Mouse (Mus musculus) adrenal gland, adult (tissue): ENCODE results near the gene Arid1b.

ENCODE experiments used
- DNase-seq, 2 experiments: peaks; one replicate each; pipeline ENCODE4 v3.0.0; 2022 to 2023; ENCODE audit warnings: low spot score in 1 of 2; ENCODE audit not compliant: inconsistent age in 2 of 2

Gene Arid1b

DNA sequence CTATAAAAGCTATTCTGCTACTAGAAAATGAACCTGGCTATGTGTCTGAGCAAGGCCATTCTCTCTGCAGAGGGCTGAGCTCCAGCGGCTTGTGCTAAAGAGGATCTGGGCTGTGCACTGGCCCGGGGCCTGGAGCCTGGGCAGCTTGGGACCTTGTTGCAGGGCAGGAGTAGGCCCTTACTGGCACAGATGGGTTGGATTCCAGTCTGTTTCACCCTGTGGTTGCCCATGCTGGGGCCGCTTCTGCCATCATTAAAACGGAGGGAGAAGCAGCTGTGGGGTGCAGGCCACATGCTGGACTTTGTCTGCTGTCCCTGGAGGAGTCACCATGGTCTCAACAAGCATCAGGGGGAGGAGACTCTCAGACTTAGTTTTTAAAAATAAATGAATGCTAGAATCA, 303.4 kb downstream of the Arid1b start:
- no peak for DNase-seq

DNA sequence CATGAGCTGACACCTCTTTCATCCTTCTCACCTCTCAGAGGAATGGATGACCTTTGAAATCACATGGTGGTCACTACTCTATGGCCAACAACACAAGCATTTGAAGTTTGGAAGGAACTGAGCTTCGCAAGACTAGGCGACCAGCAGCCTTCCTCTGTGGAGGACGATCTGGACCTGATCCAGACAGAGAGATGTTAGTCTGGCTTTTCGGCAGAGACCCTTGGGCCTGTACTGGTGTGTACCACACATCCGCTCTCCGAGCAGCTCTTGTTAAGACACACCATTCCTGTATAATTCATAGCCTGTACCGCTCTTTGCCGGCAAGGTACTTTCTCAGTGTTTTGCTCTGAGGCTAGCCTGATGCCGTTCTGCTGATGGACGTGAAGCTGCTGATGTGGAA, 303.9 kb downstream of the Arid1b start:
- no peak for DNase-seq

DNA sequence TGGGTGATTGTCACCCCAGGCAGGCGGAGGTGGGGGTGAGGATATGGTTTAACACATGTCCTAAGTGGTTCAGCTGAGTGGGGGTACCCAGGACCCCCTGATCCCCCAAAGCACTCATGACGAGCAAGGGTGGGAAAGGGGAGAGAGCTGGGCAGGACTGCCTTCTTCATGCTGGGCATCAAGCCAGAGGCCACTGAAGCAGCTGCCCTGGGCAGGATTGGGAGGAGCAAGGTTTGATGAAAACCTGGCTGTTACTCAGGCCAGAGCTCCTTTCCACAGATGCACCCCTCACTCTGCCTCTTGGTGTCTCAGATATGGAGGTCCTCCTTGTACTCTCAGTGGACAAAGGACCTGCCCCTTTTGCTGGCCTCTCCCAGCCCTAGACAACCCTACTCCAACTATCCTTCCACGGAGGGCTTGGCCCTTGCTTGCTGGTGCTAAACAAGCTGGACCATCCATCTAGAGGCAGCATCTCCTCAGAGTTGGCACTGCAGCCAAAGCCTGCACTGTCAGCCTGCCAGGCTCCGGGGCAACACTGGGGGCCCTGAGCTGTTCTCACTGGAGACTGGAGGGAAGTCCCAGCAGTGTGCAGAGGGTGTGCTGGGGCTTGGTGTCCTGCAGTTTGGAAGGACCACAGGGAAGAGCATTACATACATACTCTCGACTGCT, 304.9 kb downstream of the Arid1b start:
- no peak for DNase-seq

DNA sequence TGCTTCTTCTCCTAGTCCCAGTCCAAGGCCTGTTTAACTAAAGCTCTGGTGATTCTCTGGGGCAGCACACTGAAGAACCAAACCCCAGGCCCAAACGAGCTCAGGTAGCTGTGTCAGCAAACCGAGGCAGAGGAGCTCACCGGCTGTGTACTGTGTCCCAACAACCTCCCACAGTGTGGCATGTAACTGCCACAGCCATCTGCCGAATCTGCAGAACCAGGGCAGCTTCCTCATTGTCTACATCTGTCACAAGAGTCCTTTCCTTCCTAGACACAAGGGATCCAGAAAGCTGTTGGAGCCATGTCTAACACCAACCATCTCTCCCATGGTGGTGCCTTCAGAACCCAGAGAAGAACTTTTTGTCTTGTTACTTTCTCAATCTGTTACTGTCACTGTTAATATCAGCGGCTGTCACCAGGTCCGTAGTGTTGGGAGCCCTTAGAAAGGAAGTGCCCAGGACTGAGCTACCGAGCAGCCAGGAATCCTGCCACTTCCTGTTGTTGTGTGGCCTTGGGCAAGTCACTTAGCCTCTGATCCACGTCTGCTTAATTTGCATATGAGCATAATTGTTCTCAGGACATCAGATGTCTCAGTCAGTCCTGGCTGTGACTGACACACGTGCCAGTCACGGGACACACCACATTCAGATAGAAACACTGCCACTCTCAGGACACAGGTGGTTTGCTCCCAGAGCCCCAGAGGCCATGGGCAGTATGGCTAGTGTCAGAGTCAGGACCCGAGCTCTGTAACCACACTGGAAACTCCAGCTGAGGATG, 309.0 kb downstream of the Arid1b start:
- no peak for DNase-seq

DNA sequence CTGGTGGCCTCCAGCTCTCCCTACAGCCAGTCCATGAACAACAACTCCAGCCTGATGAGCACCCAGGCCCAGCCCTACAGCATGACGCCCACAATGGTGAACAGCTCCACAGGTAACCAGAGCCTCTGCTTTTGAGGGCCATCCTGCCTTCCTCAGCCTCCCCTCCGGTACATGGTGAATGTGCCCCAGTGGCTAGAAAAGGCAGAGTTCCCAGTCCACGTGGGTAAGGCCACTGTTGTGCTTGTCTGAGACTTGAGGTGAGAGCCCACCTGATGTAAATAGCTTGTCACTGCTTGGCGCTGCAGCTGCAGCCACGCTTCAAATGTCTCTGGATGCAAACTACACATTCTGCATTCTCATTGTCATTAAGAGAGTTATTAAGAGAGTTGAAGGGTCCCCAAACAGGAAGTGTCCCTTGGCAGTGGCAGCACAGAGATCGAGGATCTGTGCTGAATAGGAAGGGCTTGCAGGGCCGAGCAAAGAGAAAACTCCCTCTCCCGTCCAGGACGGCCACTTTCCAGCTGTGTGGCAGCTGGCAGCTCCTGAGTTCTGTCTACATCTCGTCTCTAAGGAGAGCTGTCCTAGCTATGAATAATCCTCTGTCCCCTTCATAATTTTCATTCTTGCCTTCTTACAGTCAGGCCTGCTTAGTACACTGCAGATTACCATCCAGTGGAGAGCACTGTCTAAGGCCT, 311.8 kb downstream of the Arid1b start:
- no peak for DNase-seq

DNA sequence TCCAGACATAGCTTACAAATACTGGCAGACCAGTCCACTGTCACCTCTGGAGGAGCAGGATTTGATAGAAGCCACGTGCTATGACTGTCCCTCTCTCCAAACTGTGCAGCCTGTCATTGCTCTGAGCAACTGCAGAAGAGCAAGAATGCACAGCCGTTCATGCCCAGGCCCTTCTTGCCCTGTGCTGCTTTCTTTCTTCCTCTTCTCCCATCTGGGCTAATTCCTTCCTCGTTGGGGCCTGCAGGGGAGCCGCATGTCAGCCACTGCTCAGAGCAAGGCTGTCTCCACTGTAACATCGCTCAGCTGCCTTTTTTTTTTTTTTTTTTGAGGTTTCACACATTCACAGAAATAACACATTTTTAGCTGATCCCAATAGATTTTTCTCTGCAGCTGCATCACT, 315.8 kb downstream of the Arid1b start:
- no peak for DNase-seq

DNA sequence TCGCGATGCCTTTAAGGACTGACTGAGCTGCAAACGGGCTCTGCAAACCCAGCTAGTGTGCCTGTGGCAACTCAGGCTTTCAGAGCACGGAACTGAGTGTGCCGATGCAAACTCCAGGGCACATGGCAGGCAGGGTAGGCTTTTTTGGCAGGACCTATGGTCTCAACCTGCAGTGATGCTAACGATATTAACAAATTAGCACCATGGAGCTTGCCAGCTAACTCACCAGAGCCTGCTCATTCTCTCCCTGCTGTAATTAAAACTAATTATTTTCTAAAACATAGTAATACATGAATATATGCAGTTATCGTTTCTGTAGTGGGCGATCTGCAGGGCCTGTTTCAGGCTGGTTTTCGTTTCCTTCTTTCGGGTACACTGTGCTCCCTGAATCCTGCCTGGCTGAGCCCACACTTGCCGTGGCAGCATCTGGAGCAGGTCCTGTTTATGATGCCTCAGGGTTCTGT, 316.3 kb downstream of the Arid1b start:
- no peak for DNase-seq

DNA sequence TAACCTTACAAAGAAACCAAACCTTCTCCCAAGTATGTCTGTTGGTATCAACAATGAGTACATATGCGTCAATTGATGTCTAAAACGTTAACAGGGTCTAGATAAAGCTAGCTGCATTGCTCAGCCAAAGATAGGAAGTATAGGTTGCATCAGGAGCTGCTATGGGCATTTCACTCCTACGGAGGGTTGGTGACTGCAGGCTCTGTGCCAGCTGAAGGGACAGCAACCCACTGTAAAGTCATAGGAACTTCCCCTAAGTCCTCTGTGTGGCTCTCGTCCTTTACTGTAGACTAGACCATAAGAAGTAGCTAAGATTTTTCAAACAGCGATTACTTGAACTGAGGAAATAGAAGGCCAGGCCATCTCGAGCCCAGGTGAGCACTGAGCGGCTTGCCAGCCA, 316.9 kb downstream of the Arid1b start:
- DNase-seq, result no peak

DNA sequence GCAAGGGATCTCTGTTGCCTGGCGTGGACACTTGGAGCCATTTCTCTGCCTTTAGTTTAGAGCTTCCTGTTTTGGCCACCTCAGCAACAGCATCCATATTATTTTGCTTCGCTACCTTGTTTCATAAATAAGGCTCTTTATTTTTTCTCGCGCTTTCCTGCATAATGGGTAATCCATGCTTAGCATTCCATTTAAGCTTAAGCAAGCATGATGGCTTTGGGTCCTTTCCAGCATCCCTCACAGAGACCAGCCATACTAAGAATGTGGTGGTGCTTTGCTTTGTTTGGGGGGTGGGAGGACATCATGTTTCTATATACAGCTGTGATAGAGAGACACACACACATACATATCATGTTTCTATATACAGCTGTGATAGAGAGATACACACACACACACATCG, 318.2 kb downstream of the Arid1b start:
- DNase-seq, result no peak

DNA sequence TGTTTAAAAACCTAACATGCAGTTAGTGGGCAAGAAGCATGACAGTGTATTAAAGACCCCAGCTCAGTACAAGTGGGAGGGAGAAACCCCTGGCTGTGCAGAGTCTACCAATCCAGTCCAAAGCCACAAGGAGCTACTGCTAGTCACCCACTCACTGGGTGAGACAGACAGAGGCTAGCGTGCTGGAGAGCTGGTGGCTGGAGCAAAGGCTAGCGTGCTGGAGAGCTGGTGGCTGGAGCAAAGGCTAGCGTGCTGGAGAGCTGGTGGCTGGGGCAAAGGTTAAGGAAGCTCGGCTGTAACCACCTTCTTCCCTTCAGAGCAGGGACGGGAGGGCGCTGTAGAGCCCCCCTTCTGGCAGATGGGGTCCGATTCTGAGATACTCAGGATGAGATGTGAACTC, 320.6 kb downstream of the Arid1b start:
- DNase-seq, result no peak

DNA sequence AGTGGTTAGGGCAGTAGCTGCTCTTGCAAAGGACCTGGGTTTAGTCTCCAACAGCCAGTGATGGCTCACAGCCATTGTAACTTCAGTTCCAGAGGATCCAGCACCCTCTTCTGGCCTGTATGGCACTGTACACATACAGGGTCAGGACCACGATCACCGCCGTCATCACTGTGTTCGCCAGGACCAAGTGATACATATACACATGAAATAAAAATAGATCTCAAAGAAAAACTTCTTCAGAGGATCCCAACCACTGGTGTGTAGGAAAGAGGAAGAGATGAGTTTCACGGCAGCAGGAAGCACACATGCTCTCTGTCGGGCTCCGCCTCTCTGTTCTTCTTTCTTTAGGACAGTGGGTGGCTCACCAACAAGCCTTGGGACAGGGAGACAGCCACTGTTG, 322.4 kb downstream of the Arid1b start:
- DNase-seq, result no peak

DNA sequence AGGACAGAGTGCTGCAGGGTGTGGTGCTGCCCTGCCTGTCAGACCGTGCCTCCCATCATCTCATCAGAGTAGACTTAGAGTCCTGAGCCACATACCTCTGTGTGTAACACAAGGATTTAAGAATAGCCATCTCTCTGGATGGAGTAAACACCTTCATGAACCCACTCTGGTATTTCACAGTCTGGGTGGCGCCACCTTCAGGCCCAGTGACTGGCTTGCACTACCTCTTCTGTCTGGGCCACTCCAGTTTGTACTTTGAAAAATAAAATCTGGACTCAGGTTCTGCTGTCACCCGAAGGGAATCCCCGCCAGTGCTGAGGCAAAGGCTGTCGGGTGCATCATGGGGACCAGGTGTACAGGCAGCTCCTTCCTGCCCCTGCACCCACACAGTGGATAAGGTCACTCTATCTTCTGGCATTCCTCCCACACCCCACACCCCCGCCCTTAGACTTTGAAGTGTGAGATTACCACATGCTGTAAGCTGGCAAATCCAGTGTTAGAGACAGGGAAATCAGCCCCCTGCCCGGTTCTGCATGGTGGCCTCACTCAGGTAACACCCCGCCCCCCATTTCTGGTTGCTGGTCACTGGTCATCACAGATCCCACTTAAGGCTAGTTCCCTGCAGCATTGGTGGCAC, 327.6 kb downstream of the Arid1b start:
- no peak for DNase-seq

DNA sequence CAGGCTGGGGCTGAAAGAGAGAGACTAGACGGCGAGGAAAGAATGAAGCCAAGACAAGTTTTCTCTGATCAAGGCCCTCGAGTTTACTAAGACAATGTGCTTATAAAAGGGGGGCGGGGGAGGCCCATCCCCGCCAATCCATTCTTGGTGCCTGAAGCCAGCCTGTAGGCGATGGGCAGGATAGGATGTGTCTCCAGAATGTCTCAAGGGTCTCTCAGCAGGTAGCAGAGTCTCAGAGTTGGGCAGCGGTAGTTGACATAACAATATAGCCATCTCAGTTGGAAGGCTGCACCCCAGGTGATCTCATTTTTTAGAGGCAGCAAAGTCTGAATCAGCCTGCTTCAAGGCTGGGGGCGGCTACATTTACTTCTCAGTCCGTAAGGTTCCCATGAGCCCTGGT, 328.5 kb downstream of the Arid1b start:
- DNase-seq, result no peak

DNA sequence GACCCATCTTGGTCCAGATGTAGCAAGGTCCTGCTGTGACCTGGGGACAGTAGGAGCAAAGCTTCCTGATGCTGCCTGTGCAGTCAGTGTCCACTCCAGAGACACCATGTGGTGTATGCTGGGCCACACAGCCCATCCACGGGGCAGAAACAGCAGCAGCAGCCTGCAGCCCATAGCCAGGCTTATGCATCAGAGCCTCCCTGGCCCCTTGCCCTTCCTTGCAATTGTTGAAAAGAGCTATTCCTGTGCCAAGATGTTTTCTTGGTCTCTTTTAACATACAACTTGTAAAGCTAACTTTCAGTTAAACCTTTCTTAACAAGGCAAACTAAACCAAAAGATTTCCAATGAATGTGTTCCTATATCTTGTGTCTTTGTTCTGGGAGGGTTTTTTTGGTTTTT, 329.6 kb downstream of the Arid1b start:
- DNase-seq, result no peak

DNA sequence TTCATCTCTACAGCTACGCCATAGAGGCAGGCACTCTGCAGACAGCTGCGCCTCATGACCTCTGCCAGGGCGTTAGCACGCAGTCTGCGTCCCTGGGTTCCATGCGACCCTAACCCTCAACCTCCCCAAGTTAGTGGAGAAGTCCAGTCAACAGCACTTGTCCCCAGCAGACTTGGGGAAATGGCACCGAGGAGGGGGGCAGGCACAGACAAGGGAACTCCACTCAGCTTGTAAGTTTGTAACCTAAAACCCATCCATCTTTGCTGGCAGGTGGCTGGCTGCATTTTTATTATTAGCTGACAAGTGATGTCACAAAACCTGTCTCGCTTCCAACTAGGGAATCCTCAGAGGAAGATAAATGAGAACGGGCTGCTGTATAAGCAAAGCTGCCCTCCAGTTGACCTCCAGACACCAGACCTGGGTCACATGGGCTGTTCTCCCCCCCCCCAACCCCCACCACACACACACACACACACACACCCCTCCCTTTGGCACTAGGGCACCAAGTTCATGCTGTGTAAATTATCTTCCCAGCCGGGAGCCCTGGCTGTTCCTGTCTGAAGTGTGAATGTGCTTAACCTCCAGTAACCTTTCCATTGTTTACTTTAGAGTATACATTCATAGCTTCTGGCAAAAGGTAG, 330.2 kb downstream of the Arid1b start:
- peak; percentile 39 to 61 for DNase-seq

DNA sequence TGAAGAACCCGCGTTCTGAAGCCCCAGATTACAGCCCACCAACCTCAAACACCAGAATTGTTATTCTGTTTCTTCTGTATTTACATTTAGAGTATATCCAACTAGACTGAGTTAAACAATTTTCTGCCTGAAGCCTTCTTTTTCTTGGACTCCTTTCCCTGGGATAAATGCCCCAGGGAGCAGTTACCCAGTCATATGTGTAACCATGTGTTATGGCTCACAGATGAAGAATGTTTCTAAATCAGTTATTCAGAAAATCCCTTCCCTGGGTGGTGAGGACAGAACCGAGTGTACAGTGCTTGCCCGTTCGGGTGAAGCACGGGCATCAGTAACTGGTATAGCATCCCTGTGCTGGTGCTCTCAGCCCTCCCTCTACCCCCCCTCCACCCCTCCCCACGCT, 332.6 kb downstream of the Arid1b start:
- no peak for DNase-seq

DNA sequence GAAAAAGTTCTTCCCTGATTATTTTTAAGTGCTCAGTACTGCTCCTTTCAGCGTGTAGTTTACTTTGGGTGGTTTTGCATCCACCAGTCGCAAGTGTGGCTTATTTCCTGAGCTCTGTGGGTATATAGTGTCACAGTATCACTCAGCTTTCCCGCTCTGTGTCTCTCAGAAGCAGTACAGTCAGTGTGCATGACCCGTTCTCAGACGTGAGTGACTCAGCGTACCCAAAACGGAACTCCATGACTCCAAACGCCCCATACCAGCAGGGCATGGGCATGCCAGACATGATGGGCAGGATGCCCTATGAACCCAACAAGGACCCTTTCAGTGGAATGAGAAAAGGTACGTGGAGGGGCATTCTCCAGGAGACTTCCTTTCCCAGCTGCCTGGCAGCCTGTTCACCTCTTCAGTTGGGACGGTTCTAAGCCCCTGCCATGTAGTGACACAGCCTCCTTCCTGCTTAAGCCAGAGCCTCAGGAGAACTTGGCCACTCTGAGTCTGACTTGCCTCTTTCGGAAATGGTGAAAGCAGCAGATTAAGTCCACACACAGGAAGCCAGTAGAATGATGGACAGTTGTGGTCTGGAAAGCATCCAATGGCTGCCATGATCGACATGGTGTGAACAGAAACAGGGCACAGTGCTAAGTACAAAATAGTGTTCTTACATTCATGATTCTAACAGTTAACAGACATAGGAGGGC, 333.5 kb downstream of the Arid1b start:
- DNase-seq, result no peak

DNA sequence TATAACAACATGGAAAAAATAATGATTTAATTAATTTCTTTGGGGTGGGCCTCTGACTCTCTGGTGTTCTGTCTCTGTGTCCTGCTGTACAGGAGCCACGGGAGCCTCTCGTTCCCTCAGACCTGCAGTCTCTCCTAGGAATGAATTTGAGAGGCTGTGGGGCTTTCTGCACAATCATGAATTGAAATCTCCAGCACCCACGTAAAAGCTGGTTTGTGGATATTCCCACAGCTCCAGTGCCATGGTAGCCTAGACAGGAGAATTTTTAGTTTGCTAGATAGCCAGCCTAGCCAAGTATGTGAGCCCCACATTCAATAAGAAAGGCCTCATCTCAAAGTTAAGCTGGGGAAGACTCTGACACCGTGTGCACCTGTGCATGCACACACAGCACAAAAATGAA, 335.3 kb downstream of the Arid1b start:
- no peak for DNase-seq

DNA sequence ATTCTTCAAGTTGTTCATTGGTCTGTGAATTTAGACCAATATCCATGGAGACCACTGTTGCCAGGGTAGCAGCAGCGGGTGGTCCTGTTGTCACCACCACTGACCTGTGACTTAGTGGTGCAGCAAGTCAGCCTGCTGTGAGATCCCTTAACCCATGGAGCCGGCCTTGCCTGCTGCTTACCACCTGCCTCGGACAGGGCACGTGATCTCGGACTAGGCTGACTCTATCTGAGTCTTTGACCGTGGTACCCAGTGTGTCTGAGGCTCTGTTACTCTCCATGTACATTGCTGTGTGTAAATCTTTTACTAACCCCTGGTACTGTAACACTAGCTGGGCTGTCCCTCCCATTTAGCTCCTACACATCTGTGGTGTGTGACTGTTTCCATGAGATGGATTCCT, 335.9 kb downstream of the Arid1b start:
- DNase-seq, result no peak

DNA sequence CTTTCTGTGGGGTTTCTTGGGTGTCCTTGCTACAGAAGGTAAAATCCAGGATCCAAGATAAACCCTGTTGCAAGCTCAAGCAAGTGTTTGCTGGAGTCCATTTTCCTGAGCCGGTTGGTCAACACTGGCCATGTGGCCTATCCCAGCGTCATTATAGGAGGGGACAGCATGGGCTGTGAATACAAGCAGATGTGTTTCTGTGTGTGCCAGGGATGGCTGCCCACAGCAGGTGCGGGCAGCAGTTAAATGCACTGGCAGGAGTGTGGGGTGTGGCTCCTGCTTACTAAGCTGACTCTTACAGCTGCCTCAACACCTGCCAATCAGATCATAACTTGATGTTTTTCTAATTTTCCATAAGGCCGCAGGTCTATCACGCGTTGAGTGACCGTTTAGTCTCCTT, 336.5 kb downstream of the Arid1b start:
- no peak for DNase-seq

DNA sequence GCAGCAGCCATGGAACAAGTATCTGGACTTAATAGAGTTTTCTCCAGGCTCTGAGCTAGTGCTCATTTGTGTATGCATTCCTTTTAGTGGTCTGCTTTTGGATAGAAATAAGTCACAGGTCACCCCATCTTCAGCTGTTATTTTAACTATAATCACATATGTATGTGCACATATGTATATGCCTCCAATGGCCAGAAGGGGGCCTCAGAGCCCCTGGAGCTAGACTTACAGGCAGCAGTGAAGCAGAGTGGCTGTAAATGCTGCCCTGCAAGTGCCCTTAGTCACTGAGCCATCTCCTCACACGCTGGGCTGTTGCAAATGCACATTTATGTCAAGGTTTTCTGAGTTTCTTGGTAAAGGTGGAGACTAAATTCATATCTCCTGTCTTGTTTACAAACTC, 337.3 kb downstream of the Arid1b start:
- DNase-seq, result peak in 1 of 2 experiments; percentile 49
